Mouse (Mus musculus): Measurements from ENCODE around the gene Lrrc7. TPM values are rescaled to one million over a fixed set of nuclear protein-coding genes. Genes with fewer than 3 reads are reported as not detected.

The Lrrc7 gene
- polyA plus RNA-seq, 1 experiment from 2014 or later, result 1.0 TPM

GRCm38 (mm10) chr3:158210026-158210425 is 352.0 kb downstream of the Lrrc7 start:
- Histone ChIP-seq H3K4me1 (replicated peaks) (no peaks in the 10 kb centered on the region), H3K9me3 (no peaks in the 10 kb centered on the region), H3K9ac (no peak overlapping the region), H3K4me2 (replicated peaks) (no peak overlapping the region), H3K36me3 (no peaks in the 10 kb centered on the region), H3K27ac (no peak overlapping the region), H3K4me3 (replicated peaks) (no peak overlapping the region), H3K27me3 (replicated peaks) (no peaks in the 10 kb centered on the region)
- WGBS, result 18% methylated on average over 2 of the region's 2 CpGs
- 0 out of 2 replicates have a peak, but pooled peaks have one; percentile 59 for ATAC-seq

GRCm38 (mm10) chr3:158207840-158208239 is 354.2 kb downstream of the Lrrc7 start:
- ATAC-seq, result no peak

GRCm38 (mm10) chr3:158202776-158203175 is 359.2 kb downstream of the Lrrc7 start:
- ATAC-seq, result no peak
- H3K9ac ChIP-seq, result no peak overlapping the region
- 85% methylated on average over 3 of the region's 3 CpGs for WGBS

More at GRCm38 (mm10) chr3:158207840-158208239, 354.2 kb downstream of the Lrrc7 start:
- Histone ChIP-seq H3K4me1 (replicated peaks) (no peaks in the 10 kb centered on the region), H3K27me3 (replicated peaks) (no peaks in the 10 kb centered on the region), H3K4me3 (replicated peaks) (no peak overlapping the region), H3K9me3 (no peaks in the 10 kb centered on the region), H3K27ac (no peak overlapping the region), H3K4me2 (replicated peaks) (no peak overlapping the region), H3K9ac (no peak overlapping the region), H3K36me3 (no peaks in the 10 kb centered on the region)
- WGBS, result 70% methylated on average over 2 of the region's 2 CpGs

GRCm38 (mm10) chr3:158195426-158195825 is 366.6 kb downstream of the Lrrc7 start:
- H3K4me2 ChIP-seq (replicated peaks), result no peak overlapping the region
- H3K27me3 ChIP-seq (replicated peaks), result no peaks in the 10 kb centered on the region
- H3K4me1 ChIP-seq (replicated peaks), result no peaks in the 10 kb centered on the region
- no peak overlapping the region for H3K9ac ChIP-seq
- H3K9me3 ChIP-seq, result no peaks in the 10 kb centered on the region
- H3K27ac ChIP-seq, result no peak overlapping the region
- H3K4me3 ChIP-seq (replicated peaks), result no peak overlapping the region
- H3K36me3 ChIP-seq, result no peaks in the 10 kb centered on the region
- ATAC-seq, result no peak

More at GRCm38 (mm10) chr3:158202776-158203175, 359.2 kb downstream of the Lrrc7 start:
- no peaks in the 10 kb centered on the region for H3K27me3 ChIP-seq (replicated peaks)
- no peak overlapping the region for H3K4me2 ChIP-seq (replicated peaks)
- no peaks in the 10 kb centered on the region for H3K4me1 ChIP-seq (replicated peaks)
- no peaks in the 10 kb centered on the region for H3K9me3 ChIP-seq
- H3K27ac ChIP-seq, result no peak overlapping the region
- no peak overlapping the region for H3K4me3 ChIP-seq (replicated peaks)
- H3K36me3 ChIP-seq, result no peaks in the 10 kb centered on the region

- WGBS, result 68% methylated on average over 1 of the region's 1 CpGs
- Histone ChIP-seq H3K27me3 (replicated peaks) (no peaks in the 10 kb centered on the region), H3K4me1 (replicated peaks) (no peaks in the 10 kb centered on the region), H3K36me3 (no peaks in the 10 kb centered on the region), H3K9me3 (no peaks in the 10 kb centered on the region), H3K4me3 (replicated peaks) (no peak overlapping the region), H3K9ac (no peak overlapping the region), H3K4me2 (replicated peaks) (no peak overlapping the region), H3K27ac (no peak overlapping the region)
- no peak for ATAC-seq
These were observed 368.8 kb downstream of the Lrrc7 start for GRCm38 (mm10) chr3:158193229-158193628.

GRCm38 (mm10) chr3:158174880-158175735 is 386.9 kb downstream of the Lrrc7 start:
- Histone ChIP-seq H3K4me2 (replicated peaks) (no peak overlapping the region), H3K9ac (no peak overlapping the region), H3K4me1 (replicated peaks) (no peaks in the 10 kb centered on the region), H3K36me3 (no peaks in the 10 kb centered on the region), H3K9me3 (no peaks in the 10 kb centered on the region), H3K27me3 (replicated peaks) (no peaks in the 10 kb centered on the region), H3K4me3 (replicated peaks) (no peak overlapping the region), H3K27ac (no peak overlapping the region)
- no peak for ATAC-seq
- WGBS, result 75% methylated on average over 10 of the region's 10 CpGs

- Histone ChIP-seq H3K36me3 (no peaks in the 10 kb centered on the region), H3K4me2 (replicated peaks) (no peak overlapping the region), H3K4me1 (replicated peaks) (no peaks in the 10 kb centered on the region), H3K9ac (no peak overlapping the region), H3K27me3 (replicated peaks) (no peaks in the 10 kb centered on the region), H3K9me3 (no peaks in the 10 kb centered on the region), H3K27ac (no peak overlapping the region), H3K4me3 (replicated peaks) (no peak overlapping the region)
- ATAC-seq, result no peak
- 94% methylated on average over 8 of the region's 8 CpGs for WGBS
These were observed 392.8 kb downstream of the Lrrc7 start for GRCm38 (mm10) chr3:158169180-158169579.

- no peak overlapping the region for H3K4me3 ChIP-seq (replicated peaks)
- no peaks in the 10 kb centered on the region for H3K36me3 ChIP-seq
- no peaks in the 10 kb centered on the region for H3K9me3 ChIP-seq
- ATAC-seq, result no peak
- WGBS, result 90% methylated on average over 4 of the region's 4 CpGs
- no peak overlapping the region for H3K27ac ChIP-seq
- no peak overlapping the region for H3K4me2 ChIP-seq (replicated peaks)
- no peaks in the 10 kb centered on the region for H3K27me3 ChIP-seq (replicated peaks)
- no peak overlapping the region for H3K9ac ChIP-seq
- no peaks in the 10 kb centered on the region for H3K4me1 ChIP-seq (replicated peaks)
These were observed 393.6 kb downstream of the Lrrc7 start for GRCm38 (mm10) chr3:158168454-158168853.

- H3K27ac ChIP-seq, result no peak overlapping the region
- no peak for ATAC-seq
- H3K4me3 ChIP-seq (replicated peaks), result no peak overlapping the region
- H3K27me3 ChIP-seq (replicated peaks), result no peaks in the 10 kb centered on the region
- no peak overlapping the region for H3K4me2 ChIP-seq (replicated peaks)
- H3K9ac ChIP-seq, result no peak overlapping the region
- no peaks in the 10 kb centered on the region for H3K4me1 ChIP-seq (replicated peaks)
- H3K36me3 ChIP-seq, result no peaks in the 10 kb centered on the region
- H3K9me3 ChIP-seq, result no peaks in the 10 kb centered on the region
These were observed 397.0 kb downstream of the Lrrc7 start for GRCm38 (mm10) chr3:158165004-158165403.

GRCm38 (mm10) chr3:158164452-158164851 is 397.6 kb downstream of the Lrrc7 start:
- Histone ChIP-seq H3K27ac (no peak overlapping the region), H3K9ac (no peak overlapping the region), H3K9me3 (no peaks in the 10 kb centered on the region), H3K4me1 (replicated peaks) (no peaks in the 10 kb centered on the region), H3K4me3 (replicated peaks) (no peak overlapping the region), H3K36me3 (no peaks in the 10 kb centered on the region), H3K27me3 (replicated peaks) (no peaks in the 10 kb centered on the region), H3K4me2 (replicated peaks) (no peak overlapping the region)
- WGBS, result 82% methylated on average over 5 of the region's 5 CpGs
- ATAC-seq, result no peak

- Histone ChIP-seq H3K27ac (no peak overlapping the region), H3K36me3 (no peaks in the 10 kb centered on the region), H3K9me3 (no peaks in the 10 kb centered on the region), H3K9ac (no peak overlapping the region), H3K4me2 (replicated peaks) (no peak overlapping the region), H3K4me3 (replicated peaks) (no peak overlapping the region), H3K4me1 (replicated peaks) (no peaks in the 10 kb centered on the region), H3K27me3 (replicated peaks) (no peaks in the 10 kb centered on the region)
- no peak for ATAC-seq
- 84% methylated on average over 4 of the region's 4 CpGs for WGBS
These were observed 398.9 kb downstream of the Lrrc7 start for GRCm38 (mm10) chr3:158163127-158163526.

- ATAC-seq, result no peak
- Histone ChIP-seq H3K36me3 (no peaks in the 10 kb centered on the region), H3K27ac (no peak overlapping the region), H3K4me2 (replicated peaks) (no peak overlapping the region), H3K4me1 (replicated peaks) (no peaks in the 10 kb centered on the region), H3K9me3 (no peaks in the 10 kb centered on the region), H3K27me3 (replicated peaks) (no peaks in the 10 kb centered on the region), H3K4me3 (replicated peaks) (no peak overlapping the region), H3K9ac (no peak overlapping the region)
- 70% methylated on average over 1 of the region's 1 CpGs for WGBS
These were observed 400.0 kb downstream of the Lrrc7 start for GRCm38 (mm10) chr3:158161924-158162490.

Data from intestine, embryonic 15.5 days (tissue).